Mouse (Mus musculus): ENCODE results near the gene Nrap.
A peak's percentile ranks its signal among the peaks of the same experiment; 100 is the strongest.

- TF ChIP-seq CTCF (IDR thresholded peaks at IDR 0.05; ENCODE audit: low read depth, low read length) (peak; percentile 71), POLR2A (IDR thresholded peaks at IDR 0.05; ENCODE audit: insufficient read depth, low read length) (no peak), EP300 (IDR thresholded peaks at IDR 0.05; ENCODE audit: insufficient read depth, low read depth, low read length) (no peak)
These were observed 95.0 kb downstream of the Nrap start for GRCm38 (mm10) chr19:56294654-56295399.
